Mouse (Mus musculus): Measurements from ENCODE around the gene Gm17409. TPM values are rescaled to one million over a fixed set of nuclear protein-coding genes. Genes with fewer than 3 reads are reported as not detected.

Gm17409 gene
- total and polyA plus RNA-seq, 3 experiments: not detected

DNA sequence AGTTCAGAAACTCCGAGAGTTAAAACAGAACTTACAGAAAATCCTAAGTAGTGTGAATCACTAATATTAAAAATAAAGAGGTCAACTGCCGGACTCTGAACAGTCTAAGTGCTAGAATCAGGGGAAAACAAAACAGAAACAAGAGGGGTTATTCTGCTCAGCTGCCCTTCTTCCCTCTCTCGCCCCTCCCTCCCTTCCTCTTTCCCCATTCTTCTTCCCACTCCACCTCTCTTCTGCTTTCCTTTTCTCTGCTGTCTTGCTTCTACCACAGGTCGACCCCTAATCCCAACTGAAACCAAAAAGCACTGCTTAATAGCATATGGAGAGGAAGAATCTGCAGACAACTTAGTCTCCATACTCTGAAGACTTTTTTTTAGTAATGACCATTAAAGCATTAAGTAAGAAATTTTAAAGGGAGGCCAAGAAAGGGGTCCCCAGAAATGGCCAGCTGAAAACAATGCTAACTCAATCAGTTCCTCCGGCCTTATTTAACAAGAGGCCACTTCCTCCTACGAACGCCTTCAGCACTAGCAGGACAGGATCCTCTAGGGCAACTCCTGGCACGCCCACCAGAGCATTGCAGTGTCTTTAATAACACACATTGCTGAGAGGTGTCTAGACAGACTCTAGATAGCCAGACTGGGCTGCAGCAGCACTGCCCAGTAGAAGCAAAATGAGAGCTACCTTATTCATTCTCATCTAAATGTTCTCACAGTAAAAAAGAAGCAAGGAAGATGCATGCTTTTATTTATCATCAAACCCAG is 26.9 kb downstream of the Gm17409 start:
- no peak for DNase-seq (ENCODE audit: low read depth, low spot score)
- Histone ChIP-seq H3K79me2 (ENCODE audit: control insufficient read depth, insufficient read depth, low read length, poor library complexity) (no peaks in the 10 kb centered on the region), H3K4me1 (ENCODE audit: control insufficient read depth in 1 of 2, insufficient read depth in 2 of 2, low read length in 2 of 2) (no peaks in the 10 kb centered on the region), H3K27me3 (ENCODE audit: control insufficient read depth in 1 of 2, insufficient read depth in 2 of 2, low read length in 2 of 2) (no peaks in the 10 kb centered on the region), H3K36me3 (ENCODE audit: control insufficient read depth in 1 of 2, insufficient read depth in 2 of 2, low read length in 2 of 2) (no peaks in the 10 kb centered on the region), H3K9me3 (replicated peaks; ENCODE audit: insufficient read depth, low read length) (no peaks in the 10 kb centered on the region), H3K4me3 (ENCODE audit: control insufficient read depth in 1 of 2, insufficient read depth in 1 of 2, low read depth in 2 of 2, low read length in 2 of 2) (no peak overlapping the region), H3K9ac (ENCODE audit: control insufficient read depth, low read depth, low read length, poor library complexity, severe bottlenecking) (no peak overlapping the region), H3K27ac (ENCODE audit: control insufficient read depth, low read depth, low read length) (no peak overlapping the region)
- TF ChIP-seq NRF1 (IDR thresholded peaks at IDR 0.05; ENCODE audit: insufficient read depth, low read depth, low read length, poor library complexity, severe bottlenecking): no peak
- no peak for TF ChIP-seq KAT2A (conservative IDR thresholded peaks at IDR 0.05; ENCODE audit: low read depth, low read length)
- TF ChIP-seq POLR2AphosphoS2 (IDR thresholded peaks at IDR 0.05; ENCODE audit: low read length): no peak
- TF ChIP-seq JUND (IDR thresholded peaks at IDR 0.05; ENCODE audit: low read depth, low read length): no peak
- TF ChIP-seq USF1 (IDR thresholded peaks at IDR 0.05; ENCODE audit: low read depth, low read length): no peak
- TF ChIP-seq EP300 (IDR thresholded peaks at IDR 0.05; ENCODE audit: low read depth in 1 of 2, low read length in 2 of 2): no peak
- TF ChIP-seq HCFC1 (IDR thresholded peaks at IDR 0.05; ENCODE audit: low read depth, low read length): no peak

DNA sequence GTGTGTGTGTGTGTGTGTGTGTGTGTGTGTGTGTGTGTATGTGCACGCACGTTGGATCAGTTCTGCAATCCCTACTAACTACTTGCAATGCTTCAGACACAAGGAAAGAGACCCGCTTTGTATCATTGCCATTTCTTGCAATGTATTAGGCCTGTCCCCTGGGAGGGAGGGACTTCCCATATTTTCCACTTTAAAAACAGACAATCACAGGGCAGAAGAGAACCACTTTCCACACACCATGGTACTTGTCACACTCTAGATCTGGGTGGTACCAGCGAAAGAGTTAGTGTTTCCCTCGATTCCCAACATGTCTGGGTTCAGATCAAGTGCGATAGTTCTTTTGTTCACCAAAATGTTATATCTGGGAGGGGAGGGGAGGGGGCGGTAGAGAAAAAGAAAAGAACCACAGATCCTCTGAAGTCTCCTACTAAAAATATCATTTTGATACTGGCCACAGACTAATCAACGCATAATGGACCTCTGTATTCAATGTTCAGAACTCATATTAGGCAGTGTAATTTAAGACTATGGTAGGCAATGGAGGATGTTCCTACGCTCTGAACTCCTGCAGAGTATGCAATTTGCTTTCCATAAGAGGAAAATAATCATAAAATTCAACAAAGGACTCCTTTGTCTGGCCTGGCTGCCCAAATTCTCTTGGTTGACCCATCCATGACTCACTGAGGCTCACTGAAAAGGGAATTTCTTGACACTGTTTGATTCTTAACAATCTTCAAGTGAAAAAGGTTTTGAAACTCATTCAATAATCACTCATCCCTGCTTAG is 35.6 kb downstream of the Gm17409 start:
- no peaks in the 10 kb centered on the region for H3K4me1 ChIP-seq (ENCODE audit: control insufficient read depth in 1 of 2, insufficient read depth in 2 of 2, low read length in 2 of 2)
- H3K27me3 ChIP-seq (ENCODE audit: control insufficient read depth in 1 of 2, insufficient read depth in 2 of 2, low read length in 2 of 2): no peaks in the 10 kb centered on the region
- H3K9me3 ChIP-seq (replicated peaks; ENCODE audit: insufficient read depth, low read length): no peaks in the 10 kb centered on the region
- no peak for TF ChIP-seq CTCF (IDR thresholded peaks at IDR 0.05 in 2 of 3, conservative IDR thresholded peaks at IDR 0.05 in 1 of 3; ENCODE audit: control insufficient read depth in 1 of 3, insufficient read depth in 1 of 3, low read depth in 2 of 3, low read length in 3 of 3, poor library complexity in 1 of 3, severe bottlenecking in 1 of 3)
- no peak for TF ChIP-seq NELFE (IDR thresholded peaks at IDR 0.05; ENCODE audit: low read depth, low read length)
- no peak for TF ChIP-seq ELF1 (IDR thresholded peaks at IDR 0.05; ENCODE audit: low read depth, low read length)
- no peak for TF ChIP-seq MEF2A (IDR thresholded peaks at IDR 0.05; ENCODE audit: extremely low read depth, insufficient replicate concordance, low read depth, low read length, poor library complexity, severe bottlenecking)
- no peak for TF ChIP-seq TAL1 (IDR thresholded peaks at IDR 0.05; ENCODE audit: low read length)
- no peak for TF ChIP-seq USF1 (IDR thresholded peaks at IDR 0.05; ENCODE audit: low read depth, low read length)
- no peak for TF ChIP-seq POLR2A (IDR thresholded peaks at IDR 0.05; ENCODE audit: control insufficient read depth in 1 of 2, insufficient read depth in 1 of 2, low read depth in 1 of 2, low read length in 2 of 2, poor library complexity in 1 of 2)
- no peak for TF ChIP-seq NRF1 (IDR thresholded peaks at IDR 0.05; ENCODE audit: insufficient read depth, low read depth, low read length, poor library complexity, severe bottlenecking)
- TF ChIP-seq POLR2AphosphoS2 (IDR thresholded peaks at IDR 0.05; ENCODE audit: low read length): no peak
- no peak for TF ChIP-seq RAD21 (IDR thresholded peaks at IDR 0.05; ENCODE audit: low read depth, low read length)
- no peak overlapping the region for H3K27ac ChIP-seq (ENCODE audit: control insufficient read depth, low read depth, low read length)
- no peak for DNase-seq (ENCODE audit: low read depth, low spot score)
- no peaks in the 10 kb centered on the region for H3K79me2 ChIP-seq (ENCODE audit: control insufficient read depth, insufficient read depth, low read length, poor library complexity)
- no peaks in the 10 kb centered on the region for H3K36me3 ChIP-seq (ENCODE audit: control insufficient read depth in 1 of 2, insufficient read depth in 2 of 2, low read length in 2 of 2)
- H3K9ac ChIP-seq (ENCODE audit: control insufficient read depth, low read depth, low read length, poor library complexity, severe bottlenecking): no peak overlapping the region
- H3K4me3 ChIP-seq (ENCODE audit: control insufficient read depth in 1 of 2, insufficient read depth in 1 of 2, low read depth in 2 of 2, low read length in 2 of 2): no peak overlapping the region
